8 mouse cellular contexts compared by ENCODE assay signal in genomic region chr1:184051824-184052223, GRCm38 (mm10). TPM values are rescaled to one million over a fixed set of nuclear protein-coding genes. Genes with fewer than 3 reads are reported as not detected.
DNase-seq lines count a peak whose midpoint lies in the region; ATAC-seq and TF ChIP-seq lines count a peak whose summit lies in the region.

No protein-coding gene starts in this region.

- peak; percentile 60 for ATAC-seq in lung, embryonic 14.5 days (ENCODE audit: insufficient read depth)
- ATAC-seq in midbrain, postnatal 0 days (ENCODE audit: low FRiP score) = no peak
- no peak for ATAC-seq in hindbrain, embryonic 11.5 days (ENCODE audit: low FRiP score)
- no peak for ATAC-seq in CD4-positive, CD25-positive, alpha-beta regulatory T cell, adult 4 months

- peak; percentile 67 for DNase-seq in lung, embryonic 14.5 days
- DNase-seq in lung, adult 2 months = no peak
- peak; percentile 68 to 73 for DNase-seq in cerebellum, postnatal 14 days
- peak; percentile 75 for DNase-seq in heart, postnatal 4 days
- DNase-seq in midbrain, postnatal 0 days (ENCODE audit: low spot score) = no peak
- DNase-seq in hindbrain, embryonic 11.5 days (ENCODE audit: low spot score) = no peak

- H3K9me3 ChIP-seq in lung, embryonic 14.5 days (ENCODE audit: low read depth, low read length) = no peaks in the 10 kb centered on the region
- H3K9me3 ChIP-seq in midbrain, postnatal 0 days (ENCODE audit: low read length) = no peaks in the 10 kb centered on the region
- H3K9me3 ChIP-seq in hindbrain, embryonic 11.5 days (ENCODE audit: control insufficient read depth, low read length) = no peaks in the 10 kb centered on the region

- H3K36me3 ChIP-seq in lung, embryonic 14.5 days (ENCODE audit: insufficient read depth) = no peaks in the 10 kb centered on the region
- peaks cover 1% of the 10 kb centered on the region; the same call in 1 of the 2 replicates for H3K36me3 ChIP-seq in small intestine, adult 2 months (ENCODE audit: control insufficient read depth, insufficient read depth, low read length)
- H3K36me3 ChIP-seq in midbrain, postnatal 0 days (ENCODE audit: insufficient read depth, low read length) = no peaks in the 10 kb centered on the region
- no peaks in the 10 kb centered on the region for H3K36me3 ChIP-seq in hindbrain, embryonic 11.5 days (ENCODE audit: control insufficient read depth, insufficient read depth, low read length)

- peak overlapping the region; percentile 46; the same call in 1 of the 2 replicates for H3K27ac ChIP-seq in lung, embryonic 14.5 days (ENCODE audit: low read depth)
- H3K27ac ChIP-seq in small intestine, adult 2 months (ENCODE audit: insufficient read depth, low read depth, low read length) = peak overlapping the region; percentile 19
- H3K27ac ChIP-seq in midbrain, postnatal 0 days (ENCODE audit: low read depth, low read length) = no peak overlapping the region
- no peak overlapping the region for H3K27ac ChIP-seq in hindbrain, embryonic 11.5 days (ENCODE audit: low read depth, low read length)

- WGBS in lung, embryonic 14.5 days = 5% methylated on average over 6 of the region's 6 CpGs
- 23% methylated on average over 6 of the region's 6 CpGs for WGBS in lung, adult 2 months
- 18% methylated on average over 6 of the region's 6 CpGs for WGBS in small intestine, adult 2 months
- 47% methylated on average over 6 of the region's 6 CpGs for WGBS in midbrain, postnatal 0 days
- WGBS in hindbrain, embryonic 11.5 days = 55% methylated on average over 6 of the region's 6 CpGs

- no peak overlapping the region for H3K4me3 ChIP-seq in lung, embryonic 14.5 days (ENCODE audit: low read depth, low read length)
- H3K4me3 ChIP-seq in lung, adult 2 months (replicated peaks; ENCODE audit: extremely low read depth, low read depth, low read length) = no peak overlapping the region
- H3K4me3 ChIP-seq in small intestine, adult 2 months (ENCODE audit: low read depth, low read length) = no peak overlapping the region
- H3K4me3 ChIP-seq in midbrain, postnatal 0 days (ENCODE audit: low read depth, low read length) = no peak overlapping the region
- no peak overlapping the region for H3K4me3 ChIP-seq in hindbrain, embryonic 11.5 days (ENCODE audit: low read depth, low read length)

- H3K27me3 ChIP-seq in lung, embryonic 14.5 days (ENCODE audit: insufficient read depth, low read length) = no peaks in the 10 kb centered on the region
- no peaks in the 10 kb centered on the region for H3K27me3 ChIP-seq in small intestine, adult 2 months (ENCODE audit: control insufficient read depth, insufficient read depth, low read length)
- H3K27me3 ChIP-seq in midbrain, postnatal 0 days (ENCODE audit: insufficient read depth, low read length) = no peaks in the 10 kb centered on the region
- no peaks in the 10 kb centered on the region for H3K27me3 ChIP-seq in hindbrain, embryonic 11.5 days (ENCODE audit: control insufficient read depth, insufficient read depth, low read length)

- TF ChIP-seq POLR2A in lung, adult 2 months (IDR thresholded peaks at IDR 0.05; ENCODE audit: borderline replicate concordance, extremely low read depth, low read depth, low read length) = no peak
- no peak for TF ChIP-seq POLR2A in small intestine, adult 2 months (IDR thresholded peaks at IDR 0.05; ENCODE audit: low read depth, low read length)

- no peak overlapping the region for H3K4me2 ChIP-seq in lung, embryonic 14.5 days
- no peak overlapping the region for H3K4me2 ChIP-seq in midbrain, postnatal 0 days (ENCODE audit: low read depth, low read length, poor library complexity, severe bottlenecking)
- no peak overlapping the region for H3K4me2 ChIP-seq in hindbrain, embryonic 11.5 days (replicated peaks; ENCODE audit: low read depth, low read length)

- no peak overlapping the region for H3K9ac ChIP-seq in lung, embryonic 14.5 days
- H3K9ac ChIP-seq in midbrain, postnatal 0 days (replicated peaks; ENCODE audit: low read length, poor library complexity, severe bottlenecking) = no peak overlapping the region
- H3K9ac ChIP-seq in hindbrain, embryonic 11.5 days (ENCODE audit: low read depth, low read length) = no peak overlapping the region

- no peak for TF ChIP-seq CTCF in lung, embryonic 14.5 days (IDR thresholded peaks at IDR 0.05; ENCODE audit: low read depth)
- no peak for TF ChIP-seq CTCF in lung, adult 2 months (IDR thresholded peaks at IDR 0.05; ENCODE audit: insufficient read depth, low read length)
- TF ChIP-seq CTCF in small intestine, adult 2 months (IDR thresholded peaks at IDR 0.05; ENCODE audit: extremely low read depth, insufficient read length, insufficient replicate concordance, low read depth, low read length) = no peak
- no peak for TF ChIP-seq CTCF in midbrain, postnatal 0 days (IDR thresholded peaks at IDR 0.05)

- peaks cover 12% of the 10 kb centered on the region for H3K4me1 ChIP-seq in lung, embryonic 14.5 days (ENCODE audit: insufficient read depth)
- H3K4me1 ChIP-seq in lung, adult 2 months (ENCODE audit: control insufficient read depth, insufficient read depth, low read length) = peaks cover 21% of the 10 kb centered on the region
- peaks cover 19% of the 10 kb centered on the region; the same call in 1 of the 2 replicates for H3K4me1 ChIP-seq in small intestine, adult 2 months (ENCODE audit: control insufficient read depth, insufficient read depth, insufficient read length, low read length)
- no peaks in the 10 kb centered on the region for H3K4me1 ChIP-seq in midbrain, postnatal 0 days (ENCODE audit: insufficient read depth, low read length)
- no peaks in the 10 kb centered on the region for H3K4me1 ChIP-seq in hindbrain, embryonic 11.5 days (replicated peaks; ENCODE audit: control insufficient read depth, insufficient read depth, low read length)

RNA-seq across cellular contexts. Expression of gene 1700056E22Rik, which starts 17.7 kb away (rescaled TPM):
- polyA plus RNA-seq in lung, embryonic 14.5 days (2014; fragmentation: Nextera tagmentation; extraction: Ambion mirVana) = 0.83 and 1.1 TPM in 2 replicates
- polyA plus RNA-seq in lung, adult 2 months (2012; rRNA removed) = 0.97 and 1.9 TPM in 2 replicates
- 1 to 10 TPM; 1.8 to 2.6 TPM for total RNA-seq in heart, postnatal 4 days (2021)
- polyA plus RNA-seq in small intestine, adult 2 months (2012; rRNA removed) = 0.19 and 1.6 TPM in 2 replicates
- total RNA-seq in midbrain, postnatal 0 days (2014; rRNA removed) = 1.1 and 1.6 TPM in 2 replicates
- polyA plus RNA-seq in midbrain, postnatal 0 days (2015; fragmentation: Nextera tagmentation; extraction: Ambion mirVana) = 1.2 and 1.4 TPM in 2 replicates
- polyA plus RNA-seq in hindbrain, embryonic 11.5 days (2014; fragmentation: Nextera tagmentation; extraction: Ambion mirVana) = 1.9 and 2.2 TPM in 2 replicates
- polyA plus RNA-seq in CD4-positive, CD25-positive, alpha-beta regulatory T cell, adult 4 months (2017; shearing (Covaris generic)) = under 1 TPM in 1 of 2 experiments, not detected in 1; 0.94 TPM

RNA-seq across cellular contexts. Expression of gene Dusp10, which starts 38.7 kb away (rescaled TPM):
- 7.0 and 7.5 TPM in 2 replicates for polyA plus RNA-seq in lung, embryonic 14.5 days (2014; fragmentation: Nextera tagmentation; extraction: Ambion mirVana)
- polyA plus RNA-seq in lung, adult 2 months (2012; rRNA removed) = 13.6 and 16.4 TPM in 2 replicates
- total RNA-seq in heart, postnatal 4 days (2021) = 10 to 100 TPM; 11.3 to 13.8 TPM
- 7.6 and 26.9 TPM in 2 replicates for polyA plus RNA-seq in small intestine, adult 2 months (2012; rRNA removed)
- 10.5 and 11.4 TPM in 2 replicates for total RNA-seq in midbrain, postnatal 0 days (2014; rRNA removed)
- polyA plus RNA-seq in midbrain, postnatal 0 days (2015; fragmentation: Nextera tagmentation; extraction: Ambion mirVana) = 4.5 and 6.0 TPM in 2 replicates
- 6.5 and 7.2 TPM in 2 replicates for polyA plus RNA-seq in hindbrain, embryonic 11.5 days (2014; fragmentation: Nextera tagmentation; extraction: Ambion mirVana)
- polyA plus RNA-seq in CD4-positive, CD25-positive, alpha-beta regulatory T cell, adult 4 months (2017; shearing (Covaris generic)) = 10 to 100 TPM; 17.7 to 21.3 TPM

Comparison
In these comparisons a context has a peak if more than half of its experiments do, and no peak if none do; other contexts are left out.
1. DNase-seq: peak in lung, embryonic 14.5 days (single experiment), cerebellum, postnatal 14 days (2 of 2) and heart, postnatal 4 days (single experiment); none in lung, adult 2 months (single experiment), midbrain, postnatal 0 days (single experiment) and hindbrain, embryonic 11.5 days (single experiment).
2. H3K27ac ChIP-seq: peak in lung, embryonic 14.5 days (single experiment) and small intestine, adult 2 months (single experiment); none in midbrain, postnatal 0 days (single experiment) and hindbrain, embryonic 11.5 days (single experiment).